Mouse (Mus musculus) left cerebral cortex, postnatal 36 days (tissue): ENCODE measurements at regions not wholly inside any gene's neighbourhood (a gene's known extent, or its start where the extent isn't known, plus 50 kb on each side); places are given as distances from the start of the nearest gene placed in this dataset.
A peak's percentile ranks its signal among the peaks of the same experiment; 100 is the strongest.

ENCODE experiments used
- DNase-seq, 2 experiments: peaks; one replicate each; pipeline ENCODE4 v3.0.0; 2021 to 2022; ENCODE audit warnings: low spot score in 2 of 2, mixed read lengths in 1 of 2
- intact Hi-C: fragments of 180-260 bp; cut with DNase I; formaldehyde crosslinking; loops from one replicate; pipeline ENCODE4 v1.15.1; 2025

DNA sequence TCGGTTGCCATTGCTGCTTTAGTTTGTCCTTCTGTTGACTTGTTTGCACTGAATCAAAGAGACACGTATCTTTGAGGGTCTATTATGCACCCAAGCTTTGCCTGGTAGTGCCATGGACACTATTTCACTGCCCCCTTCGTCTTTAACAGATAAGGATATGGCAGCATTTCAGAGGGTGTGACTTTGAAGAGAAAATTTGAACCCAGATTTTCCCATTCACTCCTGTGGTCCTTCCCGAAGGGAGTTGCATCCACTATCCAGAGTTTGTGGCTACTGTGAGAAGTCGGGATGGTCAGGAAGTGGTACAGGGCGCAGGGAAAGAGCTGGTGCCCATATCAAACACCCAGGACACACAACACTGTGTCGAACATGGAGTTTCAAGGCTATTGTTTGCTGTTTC, 622.5 kb downstream of the Vrk1 start:
- intact Hi-C loops = no loop called here
- DNase-seq = no peak

DNA sequence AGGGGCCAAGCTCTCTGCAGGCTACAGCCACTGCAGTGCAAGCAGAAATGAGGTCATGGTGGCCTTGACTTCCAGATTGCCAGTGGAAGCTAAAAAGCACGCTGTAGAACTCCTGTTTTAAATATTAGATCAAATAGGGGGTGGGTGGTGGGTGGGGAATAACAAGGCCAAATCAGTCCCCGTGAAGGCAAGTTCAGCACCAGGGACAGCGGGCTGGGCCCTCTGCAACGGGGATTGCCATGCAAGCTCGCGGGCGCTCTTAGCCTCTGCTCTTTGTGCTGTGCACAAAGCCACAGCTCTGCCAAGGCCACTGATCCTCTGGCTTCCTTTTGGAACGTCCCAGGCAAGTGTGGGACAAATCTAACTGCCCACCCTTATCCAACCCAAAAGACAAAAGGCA, 623.1 kb downstream of the Vrk1 start:
- intact Hi-C loops = no loop called here
- no peak for DNase-seq

DNA sequence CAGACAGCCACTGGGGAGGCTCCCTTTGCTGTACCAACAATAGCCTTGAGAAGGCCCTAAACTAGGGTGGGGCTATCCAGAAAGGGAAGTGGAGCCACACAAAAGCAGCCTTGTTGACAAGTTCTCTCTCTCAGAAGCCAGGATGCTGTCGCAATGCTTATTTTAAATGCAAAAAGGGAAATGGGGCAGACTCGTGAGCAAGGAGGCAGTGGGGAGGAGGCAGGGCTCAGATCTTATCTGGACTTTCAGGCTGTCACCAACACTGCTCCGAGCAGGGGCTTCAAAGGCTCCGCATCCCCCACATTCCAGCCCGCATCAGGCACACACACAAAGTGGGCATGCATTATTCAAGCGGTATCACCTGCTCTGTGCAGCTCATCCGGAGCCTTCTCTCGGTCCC, 648.3 kb downstream of the Vrk1 start:
- intact Hi-C loops = no loop called here
- DNase-seq = no peak

DNA sequence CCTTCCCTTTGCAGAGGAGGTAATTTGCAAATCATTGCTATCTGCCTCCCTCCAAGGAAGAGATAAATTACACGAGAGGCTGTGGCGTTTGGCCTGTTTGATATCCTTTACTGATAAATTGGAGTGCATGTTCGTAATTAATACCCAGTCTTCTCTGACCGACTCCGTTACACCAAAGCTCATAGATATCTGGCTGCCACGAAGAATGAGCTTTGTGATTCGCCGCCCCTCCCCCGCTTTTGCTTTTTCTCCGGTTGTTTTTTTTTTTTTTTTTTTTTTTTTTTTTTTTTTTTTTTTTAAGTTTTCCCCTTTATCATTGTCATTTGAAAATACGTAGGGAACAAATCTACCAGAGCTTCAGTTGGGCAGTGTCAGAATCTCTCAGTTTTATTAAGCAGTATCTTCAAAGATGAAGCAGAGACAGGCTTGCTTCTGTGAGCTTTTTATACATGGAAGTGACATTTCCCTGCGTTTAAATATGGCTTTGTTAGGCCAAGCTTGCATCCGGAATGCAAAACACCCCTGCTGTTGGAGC, 663.3 kb downstream of the Vrk1 start:
- intact Hi-C loops = no loop called here

DNA sequence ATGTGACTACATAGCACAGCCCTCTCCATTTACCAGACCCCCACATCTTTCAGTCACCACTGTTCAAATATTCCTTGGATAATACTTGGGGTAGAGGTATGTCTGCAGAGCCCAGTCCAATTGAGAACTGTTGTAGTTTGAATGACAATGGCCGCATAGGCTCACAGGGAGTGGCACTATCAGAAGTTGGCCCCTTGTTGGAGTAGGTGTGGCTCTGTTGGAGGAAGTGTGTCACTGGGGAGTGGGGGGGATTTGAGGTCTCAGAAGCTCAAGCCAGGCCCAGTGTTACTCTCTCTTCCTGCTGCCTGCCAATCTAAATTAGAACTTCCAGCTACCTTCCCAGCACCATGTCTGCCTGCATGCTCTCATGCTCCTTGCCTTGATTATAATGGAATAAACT, 664.7 kb downstream of the Vrk1 start:
- intact Hi-C loops = no loop called here

More for the DNA sequence above, 663.3 kb downstream of the Vrk1 start:
- no peak for DNase-seq

DNA sequence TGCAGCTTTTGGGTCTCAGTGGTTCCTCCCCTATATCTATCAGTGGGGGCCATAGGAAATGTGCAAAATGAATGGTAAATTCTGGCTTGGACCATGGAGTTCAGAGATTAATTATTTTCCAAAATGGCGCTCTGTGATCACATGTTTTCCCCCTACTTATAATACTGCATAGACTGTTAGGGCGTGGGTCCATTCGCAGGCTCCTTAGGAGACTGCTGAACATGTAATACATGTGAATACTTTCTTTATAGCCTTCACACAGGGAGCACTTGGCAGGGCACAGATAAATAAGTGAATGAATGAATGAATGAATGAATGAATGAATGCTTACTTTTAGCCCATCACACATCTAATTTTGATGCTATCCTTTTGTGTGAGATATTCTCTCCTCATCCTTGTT, 666.1 kb downstream of the Vrk1 start:
- intact Hi-C loops = no loop called here
- DNase-seq = no peak

More for the DNA sequence above, 664.7 kb downstream of the Vrk1 start:
- DNase-seq = no peak

DNA sequence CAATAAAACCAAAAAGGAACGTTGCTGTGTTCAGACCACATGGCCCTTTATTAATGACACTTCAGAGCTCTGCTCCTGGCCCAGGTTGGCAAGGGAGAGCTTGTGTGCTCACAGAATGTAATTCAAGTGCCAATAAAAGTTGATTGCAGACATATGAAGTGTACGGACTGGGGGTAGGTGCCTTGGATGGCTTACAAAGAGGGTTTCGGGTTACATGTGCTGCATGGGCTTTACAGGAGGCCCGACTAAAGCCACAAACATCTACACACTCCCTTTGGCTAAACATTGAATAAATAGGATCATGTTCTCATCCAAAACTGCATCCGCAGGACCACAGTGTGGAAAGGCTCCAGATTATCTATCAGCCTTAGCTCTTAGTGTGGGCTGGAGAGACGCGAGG, 666.5 kb downstream of the Vrk1 start:
- intact Hi-C loops = no loop called here
- no peak for DNase-seq

DNA sequence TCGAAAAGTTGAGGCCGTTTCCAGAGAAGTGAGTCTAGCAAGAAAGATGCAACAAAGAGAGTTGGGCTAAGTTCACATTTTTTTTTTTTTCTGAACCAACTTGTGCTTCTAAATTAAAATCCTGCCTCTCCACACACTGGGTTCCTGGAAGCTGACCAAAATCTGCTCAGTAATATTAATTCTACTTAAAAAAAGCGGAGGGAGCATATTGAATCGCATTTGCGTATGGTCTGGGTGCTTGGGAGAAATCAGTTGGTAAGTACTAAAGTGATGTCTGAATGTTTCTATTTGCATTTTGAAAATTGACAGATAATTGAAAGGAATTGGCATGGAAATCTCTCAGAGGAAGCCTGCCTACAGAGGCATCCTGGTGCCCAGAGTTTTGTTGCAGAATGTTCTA, 676.0 kb downstream of the Vrk1 start:
- no peak for DNase-seq
- intact Hi-C loops = no loop called here

DNA sequence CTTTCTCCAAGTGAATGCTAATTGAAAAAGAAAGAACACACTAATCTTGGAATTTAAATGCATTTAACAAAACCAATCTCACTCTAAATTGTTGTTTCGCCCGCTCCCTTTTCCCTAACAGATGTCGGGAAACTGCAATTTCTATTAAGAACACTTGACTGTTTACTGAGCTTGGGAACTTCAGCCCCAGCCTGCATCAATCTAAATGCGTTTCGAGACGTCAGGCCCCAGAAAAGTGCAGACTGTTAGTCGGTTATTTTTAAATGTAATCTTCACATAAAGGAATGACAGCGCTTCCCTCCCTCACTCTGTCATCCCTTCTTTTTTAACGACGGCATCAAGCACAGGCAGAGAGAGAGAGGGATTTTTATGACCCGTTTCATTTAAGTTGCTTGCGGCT, 677.7 kb downstream of the Vrk1 start:
- peak in 1 of 2 experiments; percentile 6 for DNase-seq
- intact Hi-C loops = no loop called here

DNA sequence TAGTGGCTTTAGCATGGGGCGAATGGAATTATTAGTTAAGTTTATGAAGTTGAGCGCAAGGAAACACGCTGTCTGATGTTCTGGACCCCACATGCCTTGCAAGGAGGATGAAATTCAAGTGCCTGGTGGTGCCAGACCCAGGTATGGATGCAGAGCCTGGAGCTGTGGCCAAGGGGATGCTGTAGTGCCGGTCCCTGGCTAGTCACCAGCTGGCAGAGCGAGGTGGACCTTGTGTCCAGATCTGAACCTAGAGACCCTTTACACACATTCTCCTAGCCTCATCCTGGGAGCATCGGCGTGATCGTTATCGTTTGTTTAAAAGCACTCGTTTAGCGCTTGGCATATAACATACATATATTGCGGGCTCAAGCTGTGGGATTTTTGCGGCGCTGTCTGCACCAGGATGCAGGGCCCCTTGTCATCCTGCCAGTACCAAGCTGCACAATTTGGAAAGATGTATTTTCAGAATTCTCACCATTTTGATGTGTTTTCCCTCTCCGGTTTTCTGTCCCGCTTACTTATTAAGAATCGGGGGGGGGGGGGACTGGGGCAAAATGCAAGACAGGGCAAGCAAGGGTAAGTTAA, 678.2 kb downstream of the Vrk1 start:
- intact Hi-C loops = no loop called here
- DNase-seq = peak in 1 of 2 experiments; percentile 5

DNA sequence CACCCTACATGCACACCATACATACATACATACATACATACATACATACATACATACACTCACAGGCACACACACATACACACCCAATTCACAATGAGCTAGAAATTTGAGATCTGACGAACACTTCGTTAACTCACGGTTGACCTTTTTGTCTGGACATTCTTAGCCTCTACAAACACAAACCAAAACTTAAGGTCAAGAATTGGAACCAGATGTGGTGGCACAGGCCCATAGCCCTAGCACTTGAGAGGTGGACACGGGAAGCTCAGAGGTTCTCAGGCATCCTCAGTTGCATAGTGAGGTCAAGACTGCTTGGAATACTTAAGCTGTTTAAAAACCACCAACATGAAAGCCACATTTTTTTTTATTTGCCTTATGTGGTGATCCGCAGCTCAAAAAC, 692.9 kb downstream of the Vrk1 start:
- DNase-seq = no peak
- intact Hi-C loops = no loop called here

DNA sequence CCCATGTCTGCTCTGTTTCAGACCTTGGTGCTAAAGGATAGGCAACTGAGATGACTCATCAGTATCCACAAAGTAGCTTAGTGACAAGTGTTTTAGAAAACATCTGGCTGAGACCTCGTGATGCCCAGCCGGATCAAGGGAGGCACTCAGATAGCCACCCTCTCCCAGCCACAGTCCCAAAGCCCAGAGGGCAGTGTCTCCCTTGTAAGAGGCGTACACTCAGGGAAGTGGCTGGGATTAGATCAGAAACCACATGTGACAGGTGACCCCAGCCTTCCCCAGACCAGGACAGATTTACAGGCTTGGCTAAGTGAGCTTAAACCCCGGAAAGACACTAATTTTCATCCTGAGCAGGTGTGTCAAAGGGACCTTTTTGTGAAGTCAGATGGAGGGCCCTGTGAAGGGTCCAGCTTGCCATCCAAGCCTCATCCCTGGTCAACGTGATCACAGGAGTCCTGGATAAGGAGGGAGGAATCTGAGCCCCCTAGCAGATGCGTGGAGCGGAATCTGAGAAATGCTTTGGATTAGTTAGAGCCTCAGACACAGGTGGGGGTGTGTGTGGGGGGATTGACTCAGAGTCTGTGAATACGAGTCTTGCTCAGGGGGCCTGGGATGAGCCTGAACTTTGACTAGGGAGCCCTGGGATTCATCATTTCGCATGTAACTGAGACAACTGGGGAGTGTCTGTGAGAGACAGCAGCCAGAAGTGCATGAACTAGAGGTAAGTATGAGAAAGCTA, 711.4 kb downstream of the Vrk1 start:
- intact Hi-C loops = no loop called here
- no peak for DNase-seq

DNA sequence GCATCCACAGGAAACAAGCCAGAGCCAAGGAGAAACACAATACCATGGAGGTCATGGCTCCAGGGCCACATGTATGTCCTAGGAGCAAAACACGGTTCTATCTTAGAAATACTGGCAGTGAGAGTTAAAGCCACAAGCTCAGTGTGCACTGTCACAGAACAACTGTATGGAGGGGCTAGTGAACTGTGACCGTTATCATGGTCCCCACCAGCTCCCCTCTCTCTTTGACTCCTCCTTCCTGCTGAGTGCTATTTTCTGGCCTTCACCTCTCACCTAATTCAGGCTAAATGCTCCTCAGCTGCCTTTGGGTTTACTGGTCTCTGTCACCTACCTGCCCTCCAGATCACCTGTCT, 712.0 kb downstream of the Vrk1 start:
- intact Hi-C loops = no loop called here
- DNase-seq = no peak

DNA sequence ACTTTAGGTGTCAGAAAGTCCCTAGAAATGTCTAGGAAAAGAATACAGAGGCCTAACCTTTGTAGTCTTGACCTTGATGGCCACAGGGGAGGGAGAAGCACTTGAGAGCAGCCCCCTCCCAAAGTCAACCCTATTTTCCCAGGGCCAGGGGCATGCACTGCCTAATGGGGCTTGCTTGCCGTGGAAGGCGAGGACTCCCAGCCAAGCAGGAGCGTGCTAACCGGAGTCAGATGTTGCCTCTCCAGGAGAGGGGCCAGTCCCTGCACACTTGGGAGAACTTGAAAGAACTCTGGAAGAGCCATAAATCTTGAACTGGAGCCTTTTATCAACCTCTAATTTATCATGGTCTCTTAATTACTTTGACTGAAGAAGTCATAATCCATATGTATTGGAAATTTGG, 712.7 kb downstream of the Vrk1 start:
- intact Hi-C loops = no loop called here
- no peak for DNase-seq

DNA sequence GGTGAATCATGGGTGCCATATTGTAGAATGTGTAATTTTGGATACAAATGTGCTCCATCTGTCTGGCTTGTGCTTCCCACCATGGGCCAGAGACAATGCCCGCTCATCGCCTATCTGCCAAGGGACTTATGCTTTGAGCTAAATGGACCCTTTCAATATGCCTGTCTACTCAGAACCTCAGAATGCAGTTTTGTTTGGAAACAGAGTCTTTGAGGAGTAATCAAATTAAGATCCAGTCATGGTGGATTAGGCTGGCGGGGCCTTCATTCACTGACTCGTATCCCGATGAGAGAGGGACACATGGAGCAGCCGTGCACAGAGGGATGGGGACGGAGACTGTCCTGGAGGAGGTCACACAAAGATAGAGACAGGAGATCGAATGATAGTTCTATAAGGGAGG, 716.9 kb downstream of the Vrk1 start:
- DNase-seq = no peak

DNA sequence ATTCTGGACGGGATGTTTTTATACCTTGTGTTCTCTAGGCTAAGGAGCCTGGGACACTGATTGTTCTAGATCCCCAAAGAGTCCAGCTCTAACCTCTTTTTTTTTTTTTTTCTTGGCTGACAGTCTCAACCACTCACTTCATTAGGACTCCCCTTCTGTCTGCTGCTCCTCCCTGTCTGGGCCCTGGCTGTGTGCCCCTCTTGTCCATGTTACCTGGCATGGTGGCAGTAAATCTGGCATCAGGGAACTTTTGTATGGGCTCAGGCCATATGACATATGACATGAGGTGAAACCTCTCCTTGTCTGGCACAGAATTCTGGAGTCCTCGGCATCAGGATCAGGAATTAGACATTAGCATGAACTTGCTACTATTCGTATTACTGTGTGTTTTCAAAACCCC, 717.5 kb downstream of the Vrk1 start:
- DNase-seq = no peak
- intact Hi-C loops = no loop called here

More for the DNA sequence above, 716.9 kb downstream of the Vrk1 start:
- intact Hi-C loops = no loop called here

DNA sequence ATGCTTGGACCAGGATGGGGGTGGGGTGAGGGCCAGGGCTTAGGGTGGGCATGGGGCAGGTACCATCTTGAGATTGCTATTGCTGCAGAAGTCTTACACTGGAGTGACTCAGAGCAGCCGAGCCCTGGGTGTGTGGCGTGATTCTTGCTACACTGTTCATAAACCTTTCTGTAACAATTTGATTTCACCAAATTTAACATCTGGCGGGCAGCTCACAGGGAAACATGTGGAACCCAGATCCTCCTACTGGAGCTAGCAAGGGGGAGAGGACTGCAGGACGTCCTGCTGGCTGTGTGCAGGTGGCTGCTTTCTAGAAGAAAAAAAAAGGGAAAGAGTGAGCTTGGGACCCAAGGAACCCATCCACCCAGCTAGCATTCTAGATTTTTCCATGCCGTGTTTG, 719.7 kb downstream of the Vrk1 start:
- DNase-seq = no peak
- intact Hi-C loops = no loop called here

DNA sequence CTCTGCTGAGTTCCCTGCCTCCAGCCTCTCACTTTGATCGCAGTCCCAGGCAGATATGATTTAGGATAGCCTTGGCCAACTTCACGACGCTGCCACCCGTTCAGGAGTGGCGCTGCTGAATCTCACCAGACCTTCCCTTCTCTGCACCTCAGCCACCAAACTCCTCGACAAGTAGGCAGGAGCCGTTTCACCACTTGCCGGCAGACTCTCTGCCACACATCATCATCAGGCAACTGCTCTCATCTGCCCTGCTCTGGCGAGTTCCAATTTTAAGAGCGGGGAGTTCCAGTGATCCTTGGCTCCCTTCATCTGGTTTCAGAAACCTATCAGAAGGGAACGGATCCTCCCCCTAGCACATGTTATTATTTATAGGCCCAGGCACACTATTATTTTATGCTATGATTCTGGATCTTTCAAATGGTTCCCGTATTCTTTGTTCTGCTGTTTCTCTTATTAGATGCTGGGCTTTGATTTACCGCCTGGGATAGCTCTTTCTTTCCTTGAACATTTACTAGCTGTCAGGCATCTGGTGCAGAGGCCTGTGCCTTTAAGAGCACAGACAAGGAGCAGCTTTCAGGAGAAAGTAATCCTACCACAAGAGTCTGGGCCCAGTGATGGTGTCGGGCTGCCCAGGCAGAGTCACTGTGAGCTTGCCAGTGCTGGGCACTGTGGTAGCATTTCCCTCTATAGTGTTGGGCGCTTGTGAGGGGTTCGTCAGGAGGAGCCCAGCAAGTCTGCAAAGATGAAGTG, 722.3 kb downstream of the Vrk1 start:
- intact Hi-C loops = no loop called here
- no peak for DNase-seq

DNA sequence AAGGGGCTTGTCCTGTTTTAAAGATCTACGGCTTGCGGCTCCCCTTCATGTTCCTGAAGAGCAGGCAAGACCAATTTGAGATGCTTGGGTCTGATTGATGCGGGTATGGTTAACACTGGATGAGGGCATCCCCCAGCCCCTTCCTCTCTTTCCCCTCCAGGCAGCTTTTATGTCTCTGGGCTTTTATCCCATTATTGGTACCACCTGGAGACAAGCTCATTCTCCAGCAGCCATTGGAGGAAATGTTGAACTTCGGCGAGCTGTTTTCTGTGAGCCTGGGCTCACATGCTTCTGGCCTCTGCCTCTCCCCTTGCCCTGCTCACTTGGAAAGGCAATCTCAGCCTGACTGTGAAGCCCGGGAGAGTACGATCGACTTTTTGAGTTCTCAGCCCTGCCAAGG, 738.7 kb downstream of the Vrk1 start:
- intact Hi-C loops = no loop called here
- DNase-seq = no peak

DNA sequence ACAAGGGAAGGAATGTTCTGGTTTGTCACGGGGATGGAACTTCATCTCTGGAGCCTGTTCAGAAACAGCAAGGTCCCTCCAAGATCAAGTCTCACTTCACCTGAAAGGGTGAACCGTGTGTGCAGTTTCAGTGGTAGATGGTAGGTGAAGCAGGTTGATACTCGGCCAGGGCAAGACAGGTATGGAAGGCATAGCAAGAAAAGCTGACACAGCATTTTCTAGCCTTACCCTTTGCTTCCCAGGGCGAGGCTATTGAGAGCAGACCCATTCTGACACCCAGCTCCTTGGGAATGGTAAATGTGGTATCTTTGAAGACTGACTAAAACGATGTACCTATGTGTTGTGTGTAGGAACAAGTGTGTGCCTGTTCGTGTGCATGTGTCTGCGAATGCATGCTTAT, 724.9 kb upstream of the 3110018I06Rik start:
- intact Hi-C loops = no loop called here
- DNase-seq = no peak

DNA sequence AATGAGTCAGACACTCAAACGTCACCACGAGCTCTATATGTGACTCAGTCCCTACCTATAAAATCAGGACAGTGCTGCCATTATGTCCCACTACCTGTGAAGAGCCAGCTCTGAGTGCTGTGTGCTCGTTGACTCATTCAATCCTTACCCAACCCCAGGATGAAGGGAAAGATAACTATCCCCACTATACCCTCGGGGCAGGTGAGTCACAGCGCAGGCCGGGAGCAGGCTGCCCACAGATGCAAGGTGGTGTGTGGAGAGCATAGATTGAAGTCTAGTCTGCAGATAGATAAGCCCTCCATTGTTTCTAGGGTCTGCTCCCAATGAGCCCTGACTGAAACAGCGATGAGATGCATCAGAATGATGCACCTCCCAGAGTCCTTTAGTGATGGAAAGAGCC, 723.9 kb upstream of the 3110018I06Rik start:
- no peak for DNase-seq
- intact Hi-C loops = no loop called here
